Mouse (Mus musculus): ENCODE measurements around the gene Aggf1.

GRCm38 (mm10) chr13:95325080-95325906, 49.9 kb downstream of the Aggf1 start:
- TF ChIP-seq CTCF (IDR thresholded peaks at IDR 0.05; ENCODE audit: control insufficient read depth, insufficient read depth, insufficient replicate concordance, low read depth, low read length): no peak
- TF ChIP-seq POLR2A (IDR thresholded peaks at IDR 0.05; ENCODE audit: control insufficient read depth, low read depth, low read length): peak; percentile 38; the same call in 1 of the 2 replicates

Measured in testis, adult 2 months (tissue).